Mouse (Mus musculus): ENCODE results near the gene Chtop.

Gene Chtop

DNA sequence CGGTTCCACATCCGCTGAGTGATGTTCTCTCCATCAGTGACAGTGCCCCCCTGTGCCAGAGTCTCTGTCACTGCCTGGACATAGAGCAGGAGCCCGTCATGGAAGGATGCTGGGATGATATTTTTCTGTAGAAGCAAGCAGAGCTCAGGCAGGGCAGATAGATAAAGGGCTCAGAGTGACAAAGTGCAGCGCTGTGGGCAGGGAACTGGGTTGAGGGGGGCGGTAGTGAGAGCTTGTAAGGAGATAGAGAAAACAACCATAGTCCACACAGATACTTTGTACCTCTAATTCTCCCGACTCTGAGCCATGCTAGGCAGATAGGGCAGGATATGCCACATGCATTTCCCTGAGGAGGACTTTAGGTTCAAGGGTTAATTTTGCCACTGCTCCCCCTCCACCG, 46.7 kb downstream of the Chtop start:
- no peak for DNase-seq

DNA sequence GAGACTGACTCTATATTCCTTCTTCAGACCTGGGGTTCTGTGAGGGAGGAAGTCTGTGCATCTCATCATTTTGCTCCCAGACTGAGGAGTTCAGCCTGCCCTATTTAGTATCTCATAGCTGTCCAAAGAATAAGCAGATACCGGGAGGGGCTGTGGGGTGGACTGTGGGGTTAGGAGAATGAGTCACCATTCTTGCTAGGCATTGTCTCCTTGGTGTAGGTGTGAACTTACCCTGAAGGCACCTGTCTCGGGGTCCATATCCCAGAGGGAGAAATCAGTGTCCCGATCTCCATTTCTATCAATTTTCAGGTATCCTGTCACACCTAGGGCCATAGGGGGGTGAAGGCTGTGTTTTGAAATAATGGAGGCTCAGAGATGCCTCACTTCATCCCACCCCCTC, 47.4 kb downstream of the Chtop start:
- no peak for DNase-seq

DNA sequence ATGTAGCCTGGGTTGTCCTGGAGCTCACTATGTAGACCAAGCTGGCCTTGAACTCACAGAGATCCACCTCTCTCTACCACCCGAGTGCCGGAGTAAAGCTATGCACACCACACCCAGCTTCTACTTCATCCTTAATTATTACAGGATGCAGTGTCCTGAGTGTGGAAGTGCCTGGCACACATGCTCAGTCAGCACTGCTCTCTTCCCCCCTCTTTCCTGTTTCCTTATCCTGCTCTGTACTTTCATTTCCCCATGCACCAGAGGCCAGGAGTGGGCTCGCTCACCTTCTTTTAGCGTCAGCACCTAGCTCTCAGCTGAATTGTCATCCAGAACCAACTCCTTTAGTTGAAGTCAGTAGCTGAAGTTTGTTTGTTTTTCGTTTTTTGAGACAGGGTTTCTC, 49.0 kb downstream of the Chtop start:
- DNase-seq, result no peak

DNA sequence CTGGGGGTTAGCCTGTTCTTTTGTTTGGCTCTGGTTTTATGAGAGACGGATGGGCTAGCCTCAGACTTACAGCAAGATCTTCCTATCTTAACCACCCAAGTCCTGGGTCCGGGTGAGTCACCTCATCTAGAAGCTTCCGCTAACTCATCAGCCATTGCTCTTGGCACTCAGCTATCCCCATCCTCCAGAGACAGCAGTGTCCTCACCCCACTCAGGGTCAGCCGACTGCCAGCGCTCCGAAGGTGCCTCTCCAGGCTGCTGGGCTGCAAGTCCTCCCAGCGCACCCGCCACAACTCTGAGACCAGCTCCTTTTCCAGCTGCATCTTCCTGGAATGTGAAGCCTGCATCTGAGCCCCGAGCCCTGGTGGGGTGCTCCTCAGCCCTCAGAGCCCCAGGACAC, 49.6 kb downstream of the Chtop start:
- no peak for DNase-seq

DNA sequence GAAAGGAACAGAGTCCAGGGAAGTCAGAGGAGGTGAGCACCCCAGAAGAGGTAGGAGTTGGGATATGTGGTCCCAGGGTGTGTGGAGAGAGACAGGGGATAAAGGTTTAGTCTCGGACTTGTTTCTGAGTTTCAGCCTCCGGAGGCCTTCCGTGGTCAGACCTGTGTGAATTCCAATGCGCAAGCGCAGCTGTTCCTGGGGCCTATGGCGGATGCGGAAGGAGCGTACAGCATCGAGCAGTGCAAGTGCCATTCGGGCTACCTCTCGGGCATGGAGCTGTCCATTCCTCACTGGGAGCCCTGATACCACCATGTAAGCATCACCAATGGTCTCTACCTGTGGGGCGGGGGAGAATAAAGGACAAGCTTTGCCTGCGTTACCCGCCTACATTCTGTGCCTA, 54.4 kb downstream of the Chtop start:
- no peak for DNase-seq

DNA sequence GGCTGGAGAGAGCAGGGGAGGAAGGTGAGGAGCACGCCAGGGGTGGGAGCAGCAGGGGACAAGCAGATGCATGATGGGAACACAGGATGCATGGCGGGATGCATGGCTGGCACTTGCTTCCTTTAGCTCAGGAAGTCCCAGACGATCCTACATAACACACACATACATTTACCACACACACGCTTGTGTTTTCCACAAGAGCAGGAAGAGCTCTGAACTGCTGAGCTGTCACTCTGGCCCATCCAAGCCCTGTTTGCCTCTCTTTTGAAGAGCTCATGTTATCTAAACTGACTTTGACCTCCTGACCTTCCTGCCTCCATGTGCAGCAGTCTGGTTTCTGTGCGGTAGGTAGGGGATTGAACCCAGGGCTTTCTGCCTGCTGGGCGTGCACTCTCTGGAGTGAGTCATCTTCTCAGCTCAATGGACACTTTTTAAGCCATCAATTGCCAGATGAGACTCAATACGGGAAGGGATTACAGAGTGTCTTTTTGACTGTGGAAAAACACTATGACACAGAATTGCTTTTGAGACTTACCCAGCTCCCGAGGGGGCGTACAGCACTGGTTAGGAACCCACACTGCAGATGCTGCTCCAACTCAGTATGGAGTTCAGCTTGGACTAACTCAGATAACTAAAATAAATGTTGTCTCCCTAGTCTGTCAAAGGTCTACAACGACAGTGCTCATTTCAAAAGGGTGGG, 57.8 kb downstream of the Chtop start:
- DNase-seq, result no peak

DNA sequence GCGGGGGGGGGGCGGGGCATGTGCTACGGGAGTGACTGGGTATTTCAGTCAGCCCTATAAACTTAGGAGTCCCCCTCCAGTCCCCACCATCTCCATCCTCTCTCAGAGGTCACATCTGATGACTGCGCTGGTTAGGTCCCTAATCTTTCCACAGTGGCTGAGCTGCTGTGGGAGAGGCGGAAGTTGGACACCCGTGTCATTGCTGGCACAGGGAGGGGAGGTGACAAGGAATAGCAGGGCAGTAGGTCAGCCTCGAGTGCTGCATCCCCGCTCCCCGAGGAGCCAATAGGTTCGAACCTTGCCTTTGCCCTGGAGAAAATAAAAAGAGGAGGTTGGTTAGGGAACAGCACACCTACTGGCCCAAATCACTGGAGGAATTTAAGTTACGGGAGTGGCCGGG, 58.4 kb downstream of the Chtop start:
- no peak for DNase-seq
